Mouse (Mus musculus): ENCODE measurements around the gene Duox1. TPM values are rescaled to one million over a fixed set of nuclear protein-coding genes. Genes with fewer than 3 reads are reported as not detected.
"Not testable (repeated sequence)": the region's sequence is repeated elsewhere in the genome, so short reads cannot be mapped to it uniquely, and the experiment has no call there.

The Duox1 gene
- total and polyA plus RNA-seq, 3 experiments = 0.10 to 0.51 (median 0.34) TPM

DNA sequence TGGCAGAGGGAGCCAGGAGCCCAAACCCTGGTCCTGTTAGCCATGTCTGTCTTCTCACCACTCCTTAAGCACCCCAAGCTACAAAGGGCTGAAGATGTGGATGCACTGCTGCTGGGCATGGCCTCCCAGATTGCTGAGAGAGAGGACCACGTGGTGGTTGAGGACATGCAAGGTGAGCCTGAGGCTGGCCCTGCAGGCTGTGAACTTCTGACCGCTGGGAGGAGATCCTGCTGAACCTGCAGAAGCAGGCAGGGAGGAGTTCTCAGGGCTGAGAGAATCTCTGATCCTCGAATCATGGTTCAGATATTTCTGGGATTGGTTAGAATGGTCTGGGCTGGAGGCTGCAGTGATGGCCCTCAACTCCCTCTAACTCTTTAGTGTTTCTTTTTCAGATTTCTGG lies 8.5 kb downstream of the Duox1 start:
- no peaks in the 10 kb centered on the region for H3K79me2 ChIP-seq (replicated peaks; ENCODE audit: control insufficient read depth, insufficient read depth, low read length)
- no peaks in the 10 kb centered on the region for H3K4me1 ChIP-seq (ENCODE audit: control insufficient read depth, insufficient read depth, low read length)
- DNase-seq = no peak
- no peak for TF ChIP-seq POLR2A (IDR thresholded peaks at IDR 0.05; ENCODE audit: insufficient read depth, low read depth, low read length)
- no peak for TF ChIP-seq CTCF (IDR thresholded peaks at IDR 0.05)
- TF ChIP-seq EP300 (IDR thresholded peaks at IDR 0.05; ENCODE audit: insufficient read depth, low read depth, low read length) = no peak
- no peak overlapping the region for H3K4me3 ChIP-seq
- H3K27ac ChIP-seq = no peak overlapping the region
- H3K36me3 ChIP-seq (ENCODE audit: control insufficient read depth, insufficient read depth, low read length) = no peaks in the 10 kb centered on the region
- H3K27me3 ChIP-seq (ENCODE audit: control insufficient read depth, insufficient read depth, low read length) = no peaks in the 10 kb centered on the region; the same call in 1 of the 2 replicates
- H3K9ac ChIP-seq (ENCODE audit: low read depth, low read length) = no peak overlapping the region
- WGBS = 57% methylated on average over 3 of the region's 3 CpGs
- intact Hi-C loops (cut with DNase I) = no loop called here

DNA sequence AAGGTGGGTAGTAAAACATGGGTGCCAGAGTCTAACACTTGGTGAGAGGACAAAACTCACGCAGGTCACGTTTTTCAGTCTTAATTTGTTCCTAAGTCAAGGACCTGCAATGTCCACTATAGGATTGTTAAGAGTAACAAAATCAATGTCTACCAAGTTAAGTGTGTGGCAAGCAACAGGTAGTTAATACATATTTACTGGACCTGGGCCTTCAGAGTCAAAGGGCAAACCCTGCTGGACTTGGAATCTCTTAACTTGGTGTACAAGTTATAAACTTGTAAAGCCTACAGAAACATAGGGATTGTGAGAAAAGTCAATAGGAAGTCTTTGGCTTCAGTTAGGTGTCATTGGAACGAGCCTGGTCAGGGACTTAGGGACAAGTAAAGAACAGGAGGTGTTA lies 9.1 kb downstream of the Duox1 start:
- WGBS = 80% methylated on average over 3 of the region's 3 CpGs
- TF ChIP-seq EP300 (IDR thresholded peaks at IDR 0.05; ENCODE audit: insufficient read depth, low read depth, low read length) (no peak), CTCF (IDR thresholded peaks at IDR 0.05) (no peak), POLR2A (IDR thresholded peaks at IDR 0.05; ENCODE audit: insufficient read depth, low read depth, low read length) (no peak)
- no peak overlapping the region for H3K27ac ChIP-seq
- no peak overlapping the region for H3K9ac ChIP-seq (ENCODE audit: low read depth, low read length)
- intact Hi-C loops (cut with DNase I) = no loop called here
- DNase-seq = no peak
- H3K27me3 ChIP-seq (ENCODE audit: control insufficient read depth, insufficient read depth, low read length) = no peaks in the 10 kb centered on the region
- no peaks in the 10 kb centered on the region for H3K79me2 ChIP-seq (replicated peaks; ENCODE audit: control insufficient read depth, insufficient read depth, low read length)
- H3K36me3 ChIP-seq (ENCODE audit: control insufficient read depth, insufficient read depth, low read length) = no peaks in the 10 kb centered on the region
- no peak overlapping the region for H3K4me3 ChIP-seq
- no peaks in the 10 kb centered on the region for H3K4me1 ChIP-seq (ENCODE audit: control insufficient read depth, insufficient read depth, low read length)

DNA sequence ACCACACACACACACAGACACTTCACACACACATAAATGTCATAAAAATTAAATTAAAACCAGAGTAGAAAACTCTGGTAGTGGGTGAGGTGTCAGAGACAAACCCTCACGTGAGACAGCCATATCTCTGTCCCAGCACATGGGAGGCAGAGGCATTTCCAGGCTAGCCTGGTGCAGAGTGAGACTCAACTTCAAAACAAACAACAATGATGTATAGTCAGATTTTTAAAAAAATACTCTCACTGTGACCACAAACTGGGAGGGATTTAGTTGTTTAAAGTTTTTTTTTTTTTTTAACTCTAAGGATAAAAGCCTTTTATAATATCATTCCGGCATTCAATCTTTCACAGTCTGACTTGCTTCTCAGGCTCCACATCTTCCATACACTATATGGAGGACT lies 9.9 kb downstream of the Duox1 start:
- no peaks in the 10 kb centered on the region for H3K36me3 ChIP-seq (ENCODE audit: control insufficient read depth, insufficient read depth, low read length)
- no peak for DNase-seq
- intact Hi-C loops (cut with DNase I) = no loop called here
- H3K4me1 ChIP-seq (ENCODE audit: control insufficient read depth, insufficient read depth, low read length) = no peaks in the 10 kb centered on the region
- no peak overlapping the region for H3K27ac ChIP-seq
- H3K79me2 ChIP-seq (replicated peaks; ENCODE audit: control insufficient read depth, insufficient read depth, low read length) = no peaks in the 10 kb centered on the region
- TF ChIP-seq EP300 (IDR thresholded peaks at IDR 0.05; ENCODE audit: insufficient read depth, low read depth, low read length) (no peak), POLR2A (IDR thresholded peaks at IDR 0.05; ENCODE audit: insufficient read depth, low read depth, low read length) (no peak), CTCF (IDR thresholded peaks at IDR 0.05) (no peak)
- WGBS = 69% methylated on average over 2 of the region's 2 CpGs
- no peak overlapping the region for H3K9ac ChIP-seq (ENCODE audit: low read depth, low read length)
- no peaks in the 10 kb centered on the region for H3K27me3 ChIP-seq (ENCODE audit: control insufficient read depth, insufficient read depth, low read length)
- no peak overlapping the region for H3K4me3 ChIP-seq

DNA sequence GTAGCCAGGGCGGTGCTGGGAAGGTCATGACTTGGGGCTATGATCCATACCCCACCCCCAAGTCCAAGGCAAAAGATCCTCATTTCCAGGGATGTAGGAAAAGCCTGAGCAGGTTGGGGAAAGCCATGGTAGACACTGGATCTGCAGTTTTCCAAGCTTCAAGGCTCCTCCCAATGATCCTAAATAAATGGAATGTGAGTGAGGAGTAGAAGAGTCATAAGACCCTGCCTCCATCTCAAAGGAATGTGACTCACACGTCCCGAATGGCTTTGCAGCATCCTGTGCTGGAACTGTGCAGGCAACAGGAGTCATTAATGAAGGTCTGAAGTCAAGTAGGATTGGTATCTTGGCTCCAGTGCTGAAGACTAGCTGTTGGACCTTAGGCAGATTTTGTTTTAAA lies 12.5 kb downstream of the Duox1 start:
- 29% methylated on average over 3 of the region's 3 CpGs for WGBS
- Histone ChIP-seq H3K27ac (no peak overlapping the region), H3K9ac (ENCODE audit: low read depth, low read length) (no peak overlapping the region), H3K4me3 (no peak overlapping the region), H3K4me1 (ENCODE audit: control insufficient read depth, insufficient read depth, low read length) (no peaks in the 10 kb centered on the region), H3K27me3 (ENCODE audit: control insufficient read depth, insufficient read depth, low read length) (no peaks in the 10 kb centered on the region), H3K79me2 (replicated peaks; ENCODE audit: control insufficient read depth, insufficient read depth, low read length) (no peaks in the 10 kb centered on the region), H3K36me3 (ENCODE audit: control insufficient read depth, insufficient read depth, low read length) (no peaks in the 10 kb centered on the region)
- no peak for DNase-seq
- no peak for TF ChIP-seq POLR2A (IDR thresholded peaks at IDR 0.05; ENCODE audit: insufficient read depth, low read depth, low read length)
- TF ChIP-seq CTCF (IDR thresholded peaks at IDR 0.05) = no peak
- no peak for TF ChIP-seq EP300 (IDR thresholded peaks at IDR 0.05; ENCODE audit: insufficient read depth, low read depth, low read length)
- intact Hi-C loops (cut with DNase I) = no loop called here

DNA sequence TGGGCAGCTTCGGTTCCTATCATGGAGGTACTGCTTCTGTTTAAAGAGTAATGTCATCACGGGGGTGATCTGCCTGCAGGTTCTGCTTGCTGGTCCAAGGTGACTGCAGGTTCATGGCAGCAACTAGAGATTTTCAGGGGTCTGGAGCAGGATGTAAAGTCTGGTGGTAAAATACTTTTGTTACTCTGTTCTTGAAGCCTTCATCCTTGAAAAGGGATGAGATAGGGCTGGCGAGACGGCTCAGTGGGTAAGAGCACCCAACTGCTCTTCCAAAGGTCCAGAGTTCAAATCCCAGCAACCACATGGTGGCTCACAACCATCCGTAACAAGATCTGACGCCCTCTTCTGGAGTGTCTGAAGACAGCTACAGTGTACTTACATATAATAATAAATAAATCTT lies 14.8 kb downstream of the Duox1 start:
- H3K36me3 ChIP-seq (ENCODE audit: control insufficient read depth, insufficient read depth, low read length); DNase-seq; H3K9ac ChIP-seq (ENCODE audit: low read depth, low read length); H3K4me3 ChIP-seq; H3K27me3 ChIP-seq (ENCODE audit: control insufficient read depth, insufficient read depth, low read length); H3K4me1 ChIP-seq (ENCODE audit: control insufficient read depth, insufficient read depth, low read length); H3K79me2 ChIP-seq (replicated peaks; ENCODE audit: control insufficient read depth, insufficient read depth, low read length); H3K27ac ChIP-seq; intact Hi-C loops (cut with DNase I): not testable (repeated sequence)
- 81% methylated on average over 6 of the region's 6 CpGs for WGBS

DNA sequence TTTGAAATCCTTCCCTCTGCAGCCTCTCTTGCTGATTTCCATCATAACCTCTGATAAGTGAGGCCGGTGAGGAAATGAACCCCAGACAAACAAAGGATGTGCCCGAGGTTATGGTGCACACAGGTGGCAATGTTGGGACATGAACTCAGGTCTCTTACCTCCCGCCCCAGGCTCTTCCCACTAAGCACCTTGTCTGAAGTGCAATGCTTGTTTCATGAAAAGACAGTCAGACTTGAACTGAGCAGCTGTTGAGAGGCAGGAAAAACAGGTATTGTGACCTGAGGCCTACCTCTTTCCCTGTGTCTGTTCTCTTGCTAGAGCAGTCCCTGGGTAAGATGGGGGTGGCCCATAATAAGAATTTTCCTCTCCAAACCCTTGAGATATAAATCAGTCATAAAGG lies 16.8 kb downstream of the Duox1 start:
- no peak for DNase-seq
- Histone ChIP-seq H3K4me1 (ENCODE audit: control insufficient read depth, insufficient read depth, low read length) (no peaks in the 10 kb centered on the region), H3K4me3 (no peak overlapping the region), H3K27me3 (ENCODE audit: control insufficient read depth, insufficient read depth, low read length) (no peaks in the 10 kb centered on the region), H3K36me3 (ENCODE audit: control insufficient read depth, insufficient read depth, low read length) (no peaks in the 10 kb centered on the region), H3K27ac (no peak overlapping the region), H3K9ac (ENCODE audit: low read depth, low read length) (no peak overlapping the region), H3K79me2 (replicated peaks; ENCODE audit: control insufficient read depth, insufficient read depth, low read length) (no peaks in the 10 kb centered on the region)
- TF ChIP-seq EP300 (IDR thresholded peaks at IDR 0.05; ENCODE audit: insufficient read depth, low read depth, low read length) (no peak), CTCF (IDR thresholded peaks at IDR 0.05) (no peak), POLR2A (IDR thresholded peaks at IDR 0.05; ENCODE audit: insufficient read depth, low read depth, low read length) (no peak)
- intact Hi-C loops (cut with DNase I) = no loop called here
- 73% methylated on average over 3 of the region's 3 CpGs for WGBS
